Mouse (Mus musculus) spleen, adult 12 weeks (tissue): ENCODE measurements at regions not wholly inside any gene's neighbourhood (a gene's known extent, or its start where the extent isn't known, plus 50 kb on each side); places are given as distances from the start of the nearest gene placed in this dataset.

ENCODE experiments used
- DNase-seq: peaks from one replicate; pipeline ENCODE4 v3.0.0; 2022; ENCODE audit warnings: low spot score

- DNase-seq: no peak
Measured at GRCm38 (mm10) chr1:183865111-183865510, 148.0 kb upstream of the Dusp10 start.

DNA sequence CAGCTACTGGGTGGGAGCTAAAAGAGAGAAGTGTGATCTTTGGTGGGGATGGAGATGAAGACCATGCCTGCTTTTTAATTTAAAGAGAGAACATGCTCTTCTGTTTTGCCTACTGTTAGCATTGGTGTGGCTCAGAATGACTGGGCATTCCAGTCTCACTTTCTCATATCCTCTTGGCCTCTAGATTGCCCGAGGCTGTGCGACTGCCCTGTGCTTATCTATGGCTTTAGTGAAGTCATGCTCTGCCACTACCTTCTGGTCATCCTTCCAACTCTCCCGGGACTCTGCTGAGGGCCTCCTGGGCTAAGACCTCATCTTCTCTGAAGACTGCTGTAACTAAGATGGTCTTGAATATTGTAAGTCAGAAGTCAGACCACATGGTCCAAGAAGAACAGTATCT is 147.5 kb upstream of the Dusp10 start:
- DNase-seq: no peak

- no peak for DNase-seq
Measured at GRCm38 (mm10) chr1:183868965-183869364, 144.1 kb upstream of the Dusp10 start.

DNA sequence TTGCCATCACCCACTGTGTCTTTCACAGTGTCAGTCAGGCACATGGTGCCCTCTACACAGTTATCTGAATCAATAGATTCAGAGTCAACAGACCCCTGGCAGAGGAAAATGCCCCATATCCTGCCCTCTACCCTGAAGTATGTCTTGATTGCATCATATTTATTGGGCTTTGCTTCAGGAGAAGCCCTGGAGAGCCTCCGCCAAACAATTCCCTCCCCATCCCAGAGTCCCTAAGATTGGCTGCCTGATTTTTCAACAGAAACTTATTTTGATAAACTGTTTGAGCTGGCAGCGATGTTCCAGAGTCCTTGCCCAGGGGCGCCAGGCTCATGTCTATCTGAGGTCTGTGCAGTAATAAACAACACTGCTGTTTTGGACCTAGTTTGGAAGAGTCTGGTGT is 117.2 kb upstream of the Dusp10 start:
- DNase-seq: no peak

DNA sequence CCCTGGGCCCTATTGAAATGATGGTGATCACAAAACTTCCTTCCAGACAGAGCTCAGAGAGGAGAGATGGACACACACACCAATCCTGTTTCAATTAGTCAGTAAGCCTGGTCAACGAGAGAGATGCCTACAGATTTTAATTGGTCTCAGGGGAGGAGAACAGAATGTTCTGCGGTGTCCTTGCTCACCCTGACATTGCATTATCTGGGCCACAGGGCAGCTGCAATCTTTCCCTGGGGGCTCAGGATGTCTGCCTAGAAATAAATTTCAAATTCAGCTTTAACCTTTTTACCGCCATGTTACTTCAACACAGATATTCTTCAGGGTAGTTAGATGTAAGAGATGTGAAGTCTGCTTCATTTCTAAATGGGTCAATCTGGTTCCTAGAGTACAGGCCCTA is 115.0 kb upstream of the Dusp10 start:
- no peak for DNase-seq

DNA sequence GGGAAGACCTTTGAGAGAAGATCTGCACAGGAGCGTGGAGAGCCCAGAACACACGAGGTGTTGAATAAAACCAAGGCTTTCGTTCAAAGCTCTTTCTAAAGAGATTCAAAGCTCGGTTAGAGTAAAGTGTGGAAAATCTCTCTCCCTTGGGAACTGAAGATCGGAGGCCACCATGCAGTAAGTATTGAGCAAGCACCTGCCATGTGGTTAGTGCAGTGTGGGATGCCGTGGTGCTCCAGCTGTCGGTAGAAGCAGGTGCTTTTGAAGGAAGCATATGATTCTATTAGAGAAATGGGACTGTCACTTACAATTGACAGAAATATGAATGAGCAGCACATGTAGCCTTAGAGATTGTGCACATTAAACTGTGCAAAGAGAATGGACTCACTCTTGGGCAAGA is 108.5 kb upstream of the Dusp10 start:
- no peak for DNase-seq

DNA sequence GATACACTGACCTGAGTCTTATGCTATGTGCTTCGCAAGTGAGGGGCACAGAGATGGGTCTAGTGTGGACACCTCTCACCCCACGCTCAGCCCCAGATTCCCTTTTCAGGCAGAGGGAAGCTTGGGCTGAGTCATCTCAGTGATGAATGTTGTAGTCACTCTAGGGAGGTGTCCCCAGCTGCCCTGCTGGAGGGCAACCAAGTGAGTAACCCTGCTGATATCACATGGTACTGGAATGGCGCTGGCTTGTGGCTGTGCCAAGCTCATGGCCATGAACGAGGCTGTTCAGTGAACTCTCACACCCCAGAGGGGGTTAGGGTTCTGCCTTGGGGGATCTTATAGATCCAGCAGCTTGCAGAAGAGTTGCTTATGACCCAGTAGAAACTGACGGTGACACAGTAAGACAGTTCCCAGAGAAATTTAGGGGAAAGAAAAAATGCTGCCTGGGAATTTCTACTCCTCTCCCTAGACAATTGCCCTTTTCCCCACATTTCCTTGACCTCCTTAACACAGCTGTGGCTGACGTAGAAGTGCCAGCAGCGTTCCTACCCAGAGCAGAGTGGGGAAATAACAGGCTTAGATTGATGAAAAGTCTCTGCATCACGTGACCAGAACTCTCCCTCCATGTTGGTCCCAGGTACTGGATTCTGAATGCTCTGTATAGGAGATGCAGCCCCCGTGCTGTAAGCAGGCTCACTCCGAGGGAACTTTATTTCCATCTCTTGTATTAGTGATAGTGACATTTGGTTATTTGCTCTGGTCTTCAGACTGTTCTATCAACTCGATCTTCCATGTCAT is 107.6 kb upstream of the Dusp10 start:
- DNase-seq: no peak

DNA sequence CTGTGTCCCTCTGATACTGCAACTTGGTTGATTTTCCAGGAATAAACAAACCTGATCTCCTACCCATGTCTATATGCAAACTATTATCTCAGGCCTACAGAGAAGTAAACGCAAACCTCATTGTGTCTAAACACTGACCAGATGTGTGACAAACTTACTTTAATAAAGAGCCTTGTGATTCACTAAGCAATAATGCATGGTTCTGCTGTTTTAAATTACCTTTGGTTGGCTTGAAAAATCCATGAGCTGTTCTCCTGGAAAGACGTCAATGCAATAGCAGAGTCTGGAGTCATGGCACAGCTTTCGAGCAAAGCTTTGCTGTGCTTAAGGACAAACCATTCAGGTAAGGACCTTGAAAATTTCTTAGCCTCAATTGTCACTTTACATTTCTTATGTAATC is 95.4 kb upstream of the Dusp10 start:
- DNase-seq: no peak

DNA sequence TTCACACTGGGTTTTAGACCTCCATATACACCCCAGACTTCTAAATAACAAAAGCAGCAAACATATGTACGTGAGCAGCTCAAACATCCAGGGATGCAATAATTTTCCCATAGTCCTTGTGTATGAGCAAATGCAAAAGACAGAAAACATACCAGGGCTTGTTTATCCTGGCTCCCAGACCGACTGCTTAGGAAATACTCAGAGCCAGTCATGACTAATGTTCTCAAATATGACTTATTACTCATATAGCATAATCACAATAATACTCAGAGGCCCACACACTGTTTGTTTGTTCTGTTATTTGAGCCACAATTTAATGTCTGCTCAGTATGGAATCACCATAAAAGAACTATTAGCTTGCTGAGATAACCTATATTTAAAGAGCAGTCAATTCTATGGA is 91.8 kb upstream of the Dusp10 start:
- no peak for DNase-seq

DNA sequence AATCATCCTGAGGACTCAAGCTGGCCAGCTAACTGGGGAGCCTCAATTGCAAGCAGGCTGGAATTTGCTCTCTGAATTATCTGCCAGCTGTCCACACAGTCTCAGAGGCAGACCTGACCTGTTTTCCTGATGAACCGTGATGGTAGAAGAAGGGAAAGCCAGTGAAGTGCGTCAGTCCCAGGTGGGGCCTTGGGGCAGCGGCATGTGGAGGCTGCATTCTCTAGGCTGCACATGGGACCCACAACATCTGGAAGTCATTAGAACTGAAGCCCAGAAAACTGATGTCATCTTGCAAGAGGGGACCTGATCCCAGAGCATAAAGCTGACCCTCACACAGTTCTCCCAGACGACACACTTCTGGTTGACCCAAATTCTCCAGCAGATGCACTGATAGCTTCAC is 84.6 kb upstream of the Dusp10 start:
- no peak for DNase-seq

DNA sequence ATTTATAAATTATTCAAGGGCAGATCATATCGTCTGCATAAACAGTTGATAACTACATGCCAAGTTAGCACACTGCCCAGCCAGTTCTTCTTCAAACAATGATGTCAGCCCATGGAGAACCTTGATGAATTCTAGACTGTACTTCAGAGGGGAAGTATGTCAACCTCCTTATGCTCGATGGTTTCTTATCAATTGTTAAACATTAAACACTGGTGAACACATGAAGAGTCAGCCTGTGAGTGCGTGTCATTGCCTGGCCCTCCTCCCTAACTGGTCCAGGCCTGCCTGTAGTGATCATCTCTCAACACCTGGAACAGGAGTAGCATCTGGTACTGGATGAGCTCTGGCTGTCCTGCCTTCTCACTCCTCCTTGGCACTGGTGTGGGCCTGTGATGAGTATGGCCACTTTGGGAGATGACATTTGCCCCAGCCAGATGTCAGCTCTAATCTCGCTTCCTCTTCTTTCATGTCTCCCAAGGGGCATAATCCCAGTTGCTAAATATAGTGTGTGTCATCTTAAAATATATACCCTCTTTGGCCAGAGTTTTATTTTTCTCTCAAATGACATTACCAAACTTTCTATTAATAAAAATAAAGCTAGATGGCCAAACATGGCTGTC is 82.6 kb upstream of the Dusp10 start:
- DNase-seq: no peak

GRCm38 (mm10) chr1:183931141-183931540 is 82.0 kb upstream of the Dusp10 start:
- no peak for DNase-seq

DNA sequence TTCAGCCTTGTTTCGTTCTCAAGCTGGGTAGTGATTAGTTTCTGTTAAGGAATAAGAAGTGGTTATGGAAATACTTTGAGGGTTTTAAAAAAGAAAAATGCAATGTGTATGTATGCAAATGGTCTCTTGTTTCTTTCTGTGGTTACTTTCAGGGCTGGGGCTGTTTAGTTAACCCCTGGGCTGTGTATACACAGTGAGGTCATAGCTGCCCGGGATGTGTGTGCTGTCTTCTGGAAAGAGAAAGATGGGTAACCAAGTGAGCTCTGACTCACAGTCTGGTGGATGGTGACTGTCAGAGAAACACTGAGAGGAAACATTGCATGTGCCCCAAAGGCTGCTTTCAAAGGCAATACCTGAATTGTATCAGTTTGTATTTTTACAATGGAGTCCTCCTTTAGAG is 79.3 kb upstream of the Dusp10 start:
- DNase-seq: no peak

- DNase-seq: no peak
Measured at GRCm38 (mm10) chr1:183937166-183937565, 75.9 kb upstream of the Dusp10 start.

DNA sequence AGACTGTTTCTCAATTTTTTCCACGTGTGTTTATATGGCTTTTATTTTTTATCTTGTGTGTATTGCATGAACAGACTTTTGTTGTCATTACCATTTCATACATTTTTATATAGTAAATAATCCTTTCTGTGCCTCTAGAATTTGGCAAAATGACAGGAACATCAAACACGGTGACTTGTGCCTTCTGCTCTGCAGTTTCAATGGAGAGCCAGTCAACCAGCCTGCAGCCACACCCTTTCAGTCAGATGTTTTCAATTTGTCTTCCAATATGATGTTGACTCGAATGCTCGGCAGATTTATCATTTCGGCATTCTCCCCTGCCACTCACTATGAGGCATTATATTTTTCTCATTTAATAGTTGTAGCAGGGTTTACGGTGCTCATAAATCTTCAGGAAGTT is 74.7 kb upstream of the Dusp10 start:
- DNase-seq: no peak

DNA sequence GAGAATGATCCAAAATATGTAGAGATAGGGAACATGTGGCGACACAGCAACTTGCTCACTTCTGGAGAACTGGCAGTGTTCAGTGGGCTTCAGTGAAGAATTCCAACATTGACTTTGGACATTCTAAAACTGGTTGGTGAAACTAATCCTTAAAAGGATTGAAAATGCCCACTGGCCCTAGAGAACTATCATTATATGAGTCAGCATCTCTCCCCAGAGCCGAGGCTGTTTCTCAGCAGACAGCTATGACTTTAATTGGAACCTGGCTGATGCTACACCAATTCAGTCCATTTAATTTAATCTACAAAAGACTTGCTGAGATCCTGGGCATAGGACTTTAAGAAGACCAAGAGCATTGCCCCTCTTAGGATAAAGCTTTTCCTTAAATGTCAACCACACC is 72.4 kb upstream of the Dusp10 start:
- DNase-seq: no peak

DNA sequence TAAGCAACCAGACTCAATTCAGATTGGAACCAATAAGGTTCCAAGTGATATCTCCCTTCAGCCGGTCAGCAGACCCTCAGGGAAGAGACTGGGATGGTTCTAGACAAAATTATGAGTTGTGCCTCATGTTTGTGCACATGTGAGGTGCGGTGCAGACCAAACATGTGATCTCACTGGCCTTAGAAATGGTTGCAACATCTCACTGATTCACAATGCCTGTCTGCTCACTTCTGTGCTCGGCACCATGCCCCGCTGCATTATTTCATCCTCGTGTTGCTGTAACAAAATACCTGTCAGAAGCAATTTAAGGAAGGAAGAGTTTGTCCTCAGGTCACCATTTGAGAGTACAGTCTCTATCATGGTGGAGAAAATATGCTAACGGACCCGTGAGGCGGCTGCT is 66.9 kb upstream of the Dusp10 start:
- DNase-seq: no peak

- DNase-seq: no peak
Measured at GRCm38 (mm10) chr1:183947066-183947465, 66.0 kb upstream of the Dusp10 start.

- DNase-seq: no peak
Measured at GRCm38 (mm10) chr1:183949205-183949604, 63.9 kb upstream of the Dusp10 start.

- no peak for DNase-seq
Measured at GRCm38 (mm10) chr1:183954086-183954485, 59.0 kb upstream of the Dusp10 start.

- no peak for DNase-seq
Measured at GRCm38 (mm10) chr1:183956391-183956790, 56.7 kb upstream of the Dusp10 start.

DNA sequence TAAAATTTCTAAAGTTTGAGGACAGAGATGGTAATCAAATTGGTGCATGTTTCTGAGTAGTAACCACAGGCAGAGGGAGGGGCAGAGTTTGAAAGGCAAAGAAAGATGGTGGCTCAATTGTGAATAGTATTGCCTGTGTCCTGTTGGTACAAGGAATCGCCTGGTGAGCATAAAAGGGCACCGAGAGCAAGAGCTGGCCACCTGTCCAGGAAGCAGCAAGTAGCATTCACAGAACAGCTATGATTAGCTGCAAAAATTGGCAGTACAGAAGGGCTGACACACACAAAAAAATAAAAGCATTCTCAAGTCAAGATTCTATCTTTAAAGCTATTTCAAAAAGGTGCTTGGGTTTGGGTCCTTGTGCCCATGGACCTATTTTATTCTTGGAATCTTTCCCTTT is 51.7 kb upstream of the Dusp10 start:
- no peak for DNase-seq

GRCm38 (mm10) chr1:183962486-183962885 is 50.6 kb upstream of the Dusp10 start:
- DNase-seq: no peak

GRCm38 (mm10) chr1:183963286-183963685 is 49.8 kb upstream of the Dusp10 start:
- DNase-seq: no peak
